In genomic region chr9:82835921-82836320, GRCm38 (mm10) we compare ENCODE assay signal across 16 mouse cellular contexts.
"Had no signal": no experiment of that assay in that cellular context is flagged by ENCODE, and none has a peak within 500 bp of the region (broad histone marks: within the 10 kb centered on the region; RNA-seq: fewer than 3 reads in every experiment).

No protein-coding gene starts in this region.

- H3K4me1 ChIP-seq: liver, embryonic 13.5 days had no signal

- H3K9me3 ChIP-seq: limb, embryonic 12.5 days; liver, embryonic 13.5 days; lung, embryonic 15.5 days; midbrain, embryonic 12.5 days had no signal

- H3K4me3 ChIP-seq: limb, embryonic 12.5 days; liver, embryonic 13.5 days; lung, embryonic 15.5 days; midbrain, embryonic 12.5 days had no signal

- H3K36me3 ChIP-seq: liver, embryonic 13.5 days; lung, embryonic 15.5 days had no signal

- H3K27ac ChIP-seq: limb, embryonic 12.5 days; liver, embryonic 13.5 days; lung, embryonic 15.5 days; macrophage; midbrain, embryonic 12.5 days had no signal

- ATAC-seq: intestine, embryonic 16.5 days; liver, postnatal 0 days; midbrain, embryonic 16.5 days had no signal

- H3K27me3 ChIP-seq: limb, embryonic 12.5 days; liver, embryonic 13.5 days; lung, embryonic 15.5 days; midbrain, embryonic 12.5 days had no signal

- H3K4me2 ChIP-seq: limb, embryonic 12.5 days; liver, embryonic 13.5 days; lung, embryonic 15.5 days; midbrain, embryonic 12.5 days had no signal

- DNase-seq: layer of hippocampus, adult 9-11 months; layer of hippocampus, postnatal 36 days; liver; liver, embryonic 13.5 days; liver, postnatal 0 days; lung, postnatal 14 days; right cerebral cortex, postnatal 4 days; spleen, adult 18-20 months; thymus, adult 18-20 months; thymus, postnatal 14 days had no signal

- H3K9ac ChIP-seq: limb, embryonic 12.5 days; liver, embryonic 13.5 days; liver, postnatal 0 days; lung, embryonic 15.5 days; midbrain, embryonic 12.5 days had no signal
